Mouse (Mus musculus): ENCODE results near the gene En1. TPM values are rescaled to one million over a fixed set of nuclear protein-coding genes. Genes with fewer than 3 reads are reported as not detected.

The En1 gene
- total RNA-seq, 2 experiments from 2014 or later: 5.5 to 9.9 TPM

- intact Hi-C loops (cut with DNase I; ENCODE audit: low total_unique reads): loop anchor here (10.0 kb wide), 2 partner anchors 86 to 456 kb away; no protein-coding TSS in a partner anchor
- no peak for DNase-seq
Observed at GRCm38 (mm10) chr1:120598196-120598940, 3.9 kb upstream of the En1 start.

- intact Hi-C loops (cut with DNase I; ENCODE audit: low total_unique reads): loop anchor here (10.0 kb wide), 2 partner anchors 85 to 455 kb away; no protein-coding TSS in a partner anchor
- DNase-seq: no peak
Observed at GRCm38 (mm10) chr1:120599321-120600148, 2.7 kb upstream of the En1 start.

- intact Hi-C loops (cut with DNase I; ENCODE audit: low total_unique reads): no loop called here
- no peak for DNase-seq
Observed at GRCm38 (mm10) chr1:120600149-120600445, 2.1 kb upstream of the En1 start.

GRCm38 (mm10) chr1:120600516-120601252 is 1.5 kb upstream of the En1 start:
- no peak for DNase-seq
- intact Hi-C loops (cut with DNase I; ENCODE audit: low total_unique reads): no loop called here

GRCm38 (mm10) chr1:120601253-120601836 is 873 bp upstream of the En1 start:
- DNase-seq: no peak
- intact Hi-C loops (cut with DNase I; ENCODE audit: low total_unique reads): no loop called here

GRCm38 (mm10) chr1:120602876-120603655 is 848 bp downstream of the En1 start:
- intact Hi-C loops (cut with DNase I; ENCODE audit: low total_unique reads): no loop called here
- peak; percentile 49 for DNase-seq

GRCm38 (mm10) chr1:120603656-120604051 is 1.4 kb downstream of the En1 start:
- intact Hi-C loops (cut with DNase I; ENCODE audit: low total_unique reads): no loop called here
- peak; percentile 25 for DNase-seq

GRCm38 (mm10) chr1:120604431-120605142 is 2.4 kb downstream of the En1 start:
- intact Hi-C loops (cut with DNase I; ENCODE audit: low total_unique reads): no loop called here
- no peak for DNase-seq

GRCm38 (mm10) chr1:120605143-120605435 is 2.9 kb downstream of the En1 start:
- DNase-seq: no peak
- intact Hi-C loops (cut with DNase I; ENCODE audit: low total_unique reads): no loop called here

GRCm38 (mm10) chr1:120605521-120606310 is 3.5 kb downstream of the En1 start:
- intact Hi-C loops (cut with DNase I; ENCODE audit: low total_unique reads): no loop called here
- no peak for DNase-seq

- DNase-seq: no peak
- intact Hi-C loops (cut with DNase I; ENCODE audit: low total_unique reads): no loop called here
Observed at GRCm38 (mm10) chr1:120606641-120607575, 4.7 kb downstream of the En1 start.

GRCm38 (mm10) chr1:120607576-120608400 is 5.6 kb downstream of the En1 start:
- intact Hi-C loops (cut with DNase I; ENCODE audit: low total_unique reads): no loop called here
- no peak for DNase-seq

- intact Hi-C loops (cut with DNase I; ENCODE audit: low total_unique reads): no loop called here
- DNase-seq: no peak
Observed at GRCm38 (mm10) chr1:120608461-120608860, 6.2 kb downstream of the En1 start.

- DNase-seq: no peak
- intact Hi-C loops (cut with DNase I; ENCODE audit: low total_unique reads): no loop called here
Observed at GRCm38 (mm10) chr1:120609611-120610010, 7.4 kb downstream of the En1 start.

GRCm38 (mm10) chr1:120613461-120614306 is 11.5 kb downstream of the En1 start:
- no peak for DNase-seq
- intact Hi-C loops (cut with DNase I; ENCODE audit: low total_unique reads): no loop called here

Data from gastrocnemius, postnatal 14 days (tissue).